Mouse (Mus musculus): ENCODE measurements around the gene A2ml1. TPM values are rescaled to one million over a fixed set of nuclear protein-coding genes. Genes with fewer than 3 reads are reported as not detected.
A peak's percentile ranks its signal among the peaks of the same experiment; 100 is the strongest.
"Not testable (repeated sequence)": the region's sequence is repeated elsewhere in the genome, so short reads cannot be mapped to it uniquely, and the experiment has no call there.

A2ml1 gene
- total RNA-seq (2017) = not detected in 2 replicates

GRCm38 (mm10) chr6:128581508-128581907, at the start of gene A2ml1:
Gene A2ml1, minus strand, starts transcription at chr6:128581608.
- no peak for ATAC-seq (ENCODE audit: extremely low read depth, insufficient number of reproducible peaks, low FRiP score, poor library complexity, severe bottlenecking)

- ATAC-seq (ENCODE audit: extremely low read depth, insufficient number of reproducible peaks, low FRiP score, poor library complexity, severe bottlenecking) = peak; percentile 87
Measured at GRCm38 (mm10) chr6:128629771-128630739, 48.6 kb upstream of the A2ml1 start.

GRCm38 (mm10) chr6:128625246-128625645, 43.8 kb upstream of the A2ml1 start:
- not testable (repeated sequence) for ATAC-seq (ENCODE audit: extremely low read depth, insufficient number of reproducible peaks, low FRiP score, poor library complexity, severe bottlenecking)

GRCm38 (mm10) chr6:128624425-128624824, 43.0 kb upstream of the A2ml1 start:
- peak; percentile 41; the same call in 1 of the 2 replicates for ATAC-seq (ENCODE audit: extremely low read depth, insufficient number of reproducible peaks, low FRiP score, poor library complexity, severe bottlenecking)

GRCm38 (mm10) chr6:128623433-128623832, 42.0 kb upstream of the A2ml1 start, which contains the start of gene Klrb1a:
Gene Klrb1a, minus strand, starts transcription at chr6:128623533.
- not testable (repeated sequence) for ATAC-seq (ENCODE audit: extremely low read depth, insufficient number of reproducible peaks, low FRiP score, poor library complexity, severe bottlenecking)

GRCm38 (mm10) chr6:128622733-128623132, 41.3 kb upstream of the A2ml1 start:
- ATAC-seq (ENCODE audit: extremely low read depth, insufficient number of reproducible peaks, low FRiP score, poor library complexity, severe bottlenecking) = no peak

- ATAC-seq (ENCODE audit: extremely low read depth, insufficient number of reproducible peaks, low FRiP score, poor library complexity, severe bottlenecking) = no peak
Measured at GRCm38 (mm10) chr6:128606350-128606749, 24.9 kb upstream of the A2ml1 start.

- peak; percentile 82 for ATAC-seq (ENCODE audit: extremely low read depth, insufficient number of reproducible peaks, low FRiP score, poor library complexity, severe bottlenecking)
Measured at GRCm38 (mm10) chr6:128604512-128604911, 23.1 kb upstream of the A2ml1 start.

GRCm38 (mm10) chr6:128602463-128603201, 21.2 kb upstream of the A2ml1 start:
- no peak for ATAC-seq (ENCODE audit: extremely low read depth, insufficient number of reproducible peaks, low FRiP score, poor library complexity, severe bottlenecking)

- ATAC-seq (ENCODE audit: extremely low read depth, insufficient number of reproducible peaks, low FRiP score, poor library complexity, severe bottlenecking) = no peak
Measured at GRCm38 (mm10) chr6:128602026-128602425, 20.6 kb upstream of the A2ml1 start.

GRCm38 (mm10) chr6:128599555-128599954, 18.1 kb upstream of the A2ml1 start:
- ATAC-seq (ENCODE audit: extremely low read depth, insufficient number of reproducible peaks, low FRiP score, poor library complexity, severe bottlenecking) = no peak

GRCm38 (mm10) chr6:128598256-128599047, 17.0 kb upstream of the A2ml1 start:
- no peak for ATAC-seq (ENCODE audit: extremely low read depth, insufficient number of reproducible peaks, low FRiP score, poor library complexity, severe bottlenecking)

- no peak for ATAC-seq (ENCODE audit: extremely low read depth, insufficient number of reproducible peaks, low FRiP score, poor library complexity, severe bottlenecking)
Measured at GRCm38 (mm10) chr6:128597121-128597522, 15.7 kb upstream of the A2ml1 start.

GRCm38 (mm10) chr6:128594651-128595050, 13.2 kb upstream of the A2ml1 start:
- ATAC-seq (ENCODE audit: extremely low read depth, insufficient number of reproducible peaks, low FRiP score, poor library complexity, severe bottlenecking) = no peak

GRCm38 (mm10) chr6:128589426-128589825, 8.0 kb upstream of the A2ml1 start:
- ATAC-seq (ENCODE audit: extremely low read depth, insufficient number of reproducible peaks, low FRiP score, poor library complexity, severe bottlenecking) = no peak

- no peak for ATAC-seq (ENCODE audit: extremely low read depth, insufficient number of reproducible peaks, low FRiP score, poor library complexity, severe bottlenecking)
Measured at GRCm38 (mm10) chr6:128587619-128588018, 6.2 kb upstream of the A2ml1 start.

GRCm38 (mm10) chr6:128585642-128586245, 4.3 kb upstream of the A2ml1 start:
- no peak for ATAC-seq (ENCODE audit: extremely low read depth, insufficient number of reproducible peaks, low FRiP score, poor library complexity, severe bottlenecking)

GRCm38 (mm10) chr6:128584070-128584660, 2.8 kb upstream of the A2ml1 start:
- peak; percentile 33; the same call in 1 of the 2 replicates for ATAC-seq (ENCODE audit: extremely low read depth, insufficient number of reproducible peaks, low FRiP score, poor library complexity, severe bottlenecking)
